Mouse (Mus musculus) hindbrain, postnatal 0 days (tissue): ENCODE data around the gene Qrich1. TPM values are rescaled to one million over a fixed set of nuclear protein-coding genes. Genes with fewer than 3 reads are reported as not detected.
A peak's percentile ranks its signal among the peaks of the same experiment; 100 is the strongest.

Experiments used
- ATAC-seq: fragments of 200-750 bp; cut with Nextera tagmentation; 2 replicates; pipeline ENCODE4 v1.8.0; 2017; ENCODE audit warnings: mild to moderate bottlenecking, moderate TSS enrichment, moderate library complexity
- DNase-seq: peaks from one replicate; pipeline ENCODE4 v3.0.0-alpha.2; 2015; ENCODE audit warnings: low spot score
- H3K27ac ChIP-seq: fragments of 300-500 bp; sonication (generic); 2 replicates; pipeline ENCODE4 v1.5.1; 2014; ENCODE audit warnings: mild to moderate bottlenecking
- H3K27me3 ChIP-seq: fragments of 300-500 bp; sonication (generic); 2 replicates; pipeline ENCODE4 v1.6.1; 2014; ENCODE audit warnings: low read length, mixed read lengths; ENCODE audit not compliant: insufficient read depth
- H3K36me3 ChIP-seq: fragments of 300-500 bp; sonication (generic); 2 replicates; pipeline ENCODE4 v1.6.1; 2014; ENCODE audit warnings: low read length, mixed read lengths; ENCODE audit not compliant: insufficient read depth
- H3K4me1 ChIP-seq: fragments of 300-500 bp; sonication (generic); 2 replicates; pipeline ENCODE4 v1.6.1; 2014; ENCODE audit warnings: antibody characterized with exemption, low read length, mixed read lengths; ENCODE audit not compliant: insufficient read depth
- H3K4me2 ChIP-seq: fragments of 300-500 bp; sonication (generic); 2 replicates; pipeline ENCODE4 v1.6.1; 2014; ENCODE audit warnings: low read depth, mild to moderate bottlenecking, low read length, moderate library complexity, mixed read lengths
- H3K4me3 ChIP-seq: fragments of 300-500 bp; sonication (generic); 2 replicates; pipeline ENCODE4 v1.5.1; 2014; ENCODE audit warnings: low read length
- H3K9ac ChIP-seq: fragments of 300-500 bp; sonication (generic); replicated peaks from 2 replicates; pipeline ENCODE4 v1.6.1; 2014; ENCODE audit warnings: mild to moderate bottlenecking, low read length, moderate library complexity, mixed read lengths
- H3K9me3 ChIP-seq: fragments of 300-500 bp; sonication (generic); 2 replicates; pipeline ENCODE4 v1.6.1; 2016; ENCODE audit warnings: low read length, mixed read lengths
- CTCF ChIP-seq: IDR thresholded peaks from 2 replicates; pipeline ENCODE4 v1.5.1; 2016; ENCODE audit warnings: antibody characterized with exemption, control low read depth, low read depth
- WGBS: fragments of 180-500 bp; shearing (Covaris S2); extraction: QIAGEN DNeasy Blood & Tissue Kit; methylation state at CpG from one replicate; pipeline ENCODE4 v1.1.7; 2014; 5-methylcytosine and 5-hydroxymethylcytosine counted together
- polyA plus RNA-seq: library from polyadenylated mRNA; unstranded; fragments of >200 nt; fragmentation: Nextera tagmentation; extraction: Ambion mirVana; gene quantifications from 2 replicates; pipeline ENCODE4 v1.2.1, GENCODE M21; 2015
- total RNA-seq: library from RNA; depleted of rRNA; stranded (reverse); fragments of >200 nt; gene quantifications from 2 replicates; pipeline ENCODE4 v1.2.3, GENCODE M21; 2014

The Qrich1 gene
- total and polyA plus RNA-seq, 2 experiments from 2014 or later, result 98.7 to 226 TPM

GRCm38 (mm10) chr9:108479721-108480351, 36.8 kb upstream of the Qrich1 start, which contains the start of gene Lamb2:
Gene Lamb2 (plus strand): TSS chr9:108479736.
- 9% methylated on average over 10 of the region's 10 CpGs for WGBS
- DNase-seq, result peak; percentile 83

GRCm38 (mm10) chr9:108480813-108481519, 35.6 kb upstream of the Qrich1 start:
- peaks cover 13% of the 10 kb centered on the region for H3K4me1 ChIP-seq
- TF ChIP-seq CTCF, result no peak
- no peak for ATAC-seq
- 0 out of 2 replicates have a peak overlapping the region, but pooled peaks have one; percentile 58 for H3K4me2 ChIP-seq
- WGBS, result 91% methylated on average over 28 of the region's 28 CpGs
- no peaks in the 10 kb centered on the region for H3K36me3 ChIP-seq
- no peak overlapping the region for H3K27ac ChIP-seq
- H3K27me3 ChIP-seq, result no peaks in the 10 kb centered on the region
- no peak overlapping the region for H3K4me3 ChIP-seq
- no peak for DNase-seq
- H3K9me3 ChIP-seq, result no peaks in the 10 kb centered on the region
- H3K9ac ChIP-seq, result no peak overlapping the region

More at GRCm38 (mm10) chr9:108479721-108480351, 36.8 kb upstream of the Qrich1 start, which contains the start of gene Lamb2:
- H3K9ac ChIP-seq, result peak within 1 kb of the TSS; percentile 48
- peaks cover 13% of the 10 kb centered on the region for H3K4me1 ChIP-seq
- peak within 1 kb of the TSS; percentile 40 for H3K4me3 ChIP-seq
- ATAC-seq, result peak; percentile 58
- peak within 1 kb of the TSS; percentile 60 for H3K27ac ChIP-seq
- no peaks in the 10 kb centered on the region for H3K27me3 ChIP-seq
- no peaks in the 10 kb centered on the region for H3K36me3 ChIP-seq
- H3K4me2 ChIP-seq, result peak within 1 kb of the TSS; percentile 58
- H3K9me3 ChIP-seq, result no peaks in the 10 kb centered on the region
- no peak for TF ChIP-seq CTCF

- Histone ChIP-seq H3K4me1 (peaks cover 13% of the 10 kb centered on the region), H3K27me3 (no peaks in the 10 kb centered on the region), H3K4me2 (no peak overlapping the region), H3K36me3 (no peaks in the 10 kb centered on the region), H3K27ac (no peak overlapping the region), H3K9me3 (no peaks in the 10 kb centered on the region), H3K9ac (no peak overlapping the region), H3K4me3 (no peak overlapping the region)
- DNase-seq (no peak), ATAC-seq (no peak)
- no peak for TF ChIP-seq CTCF
- WGBS, result 87% methylated on average over 19 of the region's 19 CpGs
Observed at GRCm38 (mm10) chr9:108481520-108482210, 34.9 kb upstream of the Qrich1 start.

- H3K9ac ChIP-seq, result no peak overlapping the region
- H3K36me3 ChIP-seq, result no peaks in the 10 kb centered on the region
- WGBS, result 92% methylated on average over 18 of the region's 18 CpGs
- DNase-seq, result no peak
- no peak for TF ChIP-seq CTCF
- H3K27me3 ChIP-seq, result no peaks in the 10 kb centered on the region
- ATAC-seq, result no peak
- H3K4me3 ChIP-seq, result no peak overlapping the region
- no peak overlapping the region for H3K27ac ChIP-seq
- no peaks in the 10 kb centered on the region for H3K9me3 ChIP-seq
- H3K4me1 ChIP-seq, result peaks cover 13% of the 10 kb centered on the region
- no peak overlapping the region for H3K4me2 ChIP-seq
Observed at GRCm38 (mm10) chr9:108483051-108483790, 33.4 kb upstream of the Qrich1 start.

- no peak overlapping the region for H3K9ac ChIP-seq
- ATAC-seq (no peak), DNase-seq (no peak)
- 94% methylated on average over 15 of the region's 15 CpGs for WGBS
- H3K4me2 ChIP-seq, result no peak overlapping the region
- H3K4me3 ChIP-seq, result no peak overlapping the region
- no peaks in the 10 kb centered on the region for H3K36me3 ChIP-seq
- H3K27me3 ChIP-seq, result no peaks in the 10 kb centered on the region
- H3K4me1 ChIP-seq, result peaks cover 9% of the 10 kb centered on the region
- no peak overlapping the region for H3K27ac ChIP-seq
- no peaks in the 10 kb centered on the region for H3K9me3 ChIP-seq
- no peak for TF ChIP-seq CTCF
Observed at GRCm38 (mm10) chr9:108484021-108484420, 32.6 kb upstream of the Qrich1 start.

- Histone ChIP-seq H3K4me1 (peaks cover 8% of the 10 kb centered on the region; the same call in 1 of the 2 replicates), H3K36me3 (no peaks in the 10 kb centered on the region), H3K27ac (no peak overlapping the region), H3K27me3 (no peaks in the 10 kb centered on the region), H3K9me3 (no peaks in the 10 kb centered on the region), H3K4me3 (no peak overlapping the region), H3K9ac (no peak overlapping the region), H3K4me2 (no peak overlapping the region)
- no peak for DNase-seq
- no peak for ATAC-seq
- TF ChIP-seq CTCF, result no peak
- 93% methylated on average over 19 of the region's 19 CpGs for WGBS
Observed at GRCm38 (mm10) chr9:108485301-108485875, 31.2 kb upstream of the Qrich1 start.
